Mouse (Mus musculus) E14TG2a.4 (cell line): ENCODE results near the gene Ints4.
A peak's percentile ranks its signal among the peaks of the same experiment; 100 is the strongest.

Experiments used
- H3K27me3 ChIP-seq: 2 replicates; pipeline ENCODE4 v1.6.1; 2014; ENCODE audit warnings: low read length, control low read depth; ENCODE audit not compliant: insufficient read depth
- H3K36me3 ChIP-seq: 2 replicates; pipeline ENCODE4 v1.6.1; 2014; ENCODE audit warnings: low read length, control low read depth; ENCODE audit not compliant: insufficient read depth
- H3K4me1 ChIP-seq: replicated peaks from 2 replicates; pipeline ENCODE4 v1.6.1; 2014; ENCODE audit warnings: low read depth, low read length, control low read depth
- H3K4me3 ChIP-seq: replicated peaks from 2 replicates; pipeline ENCODE4 v1.5.1; 2014; ENCODE audit warnings: mild to moderate bottlenecking, low read length
- H3K9me3 ChIP-seq: 2 replicates; pipeline ENCODE4 v1.6.1; 2014; ENCODE audit warnings: low read length, control low read depth
- CTCF ChIP-seq: conservative IDR thresholded peaks from 2 replicates; pipeline ENCODE4 v1.5.1; 2014; ENCODE audit warnings: low read length
- NANOG ChIP-seq: IDR thresholded peaks from 2 replicates; pipeline ENCODE4 v1.6.1; 2014; ENCODE audit warnings: borderline replicate concordance, low read length, mixed read lengths
- POU5F1 ChIP-seq: IDR thresholded peaks from 2 replicates; pipeline ENCODE4 v1.6.1; 2014; ENCODE audit warnings: low read length, borderline replicate concordance

The Ints4 gene

DNA sequence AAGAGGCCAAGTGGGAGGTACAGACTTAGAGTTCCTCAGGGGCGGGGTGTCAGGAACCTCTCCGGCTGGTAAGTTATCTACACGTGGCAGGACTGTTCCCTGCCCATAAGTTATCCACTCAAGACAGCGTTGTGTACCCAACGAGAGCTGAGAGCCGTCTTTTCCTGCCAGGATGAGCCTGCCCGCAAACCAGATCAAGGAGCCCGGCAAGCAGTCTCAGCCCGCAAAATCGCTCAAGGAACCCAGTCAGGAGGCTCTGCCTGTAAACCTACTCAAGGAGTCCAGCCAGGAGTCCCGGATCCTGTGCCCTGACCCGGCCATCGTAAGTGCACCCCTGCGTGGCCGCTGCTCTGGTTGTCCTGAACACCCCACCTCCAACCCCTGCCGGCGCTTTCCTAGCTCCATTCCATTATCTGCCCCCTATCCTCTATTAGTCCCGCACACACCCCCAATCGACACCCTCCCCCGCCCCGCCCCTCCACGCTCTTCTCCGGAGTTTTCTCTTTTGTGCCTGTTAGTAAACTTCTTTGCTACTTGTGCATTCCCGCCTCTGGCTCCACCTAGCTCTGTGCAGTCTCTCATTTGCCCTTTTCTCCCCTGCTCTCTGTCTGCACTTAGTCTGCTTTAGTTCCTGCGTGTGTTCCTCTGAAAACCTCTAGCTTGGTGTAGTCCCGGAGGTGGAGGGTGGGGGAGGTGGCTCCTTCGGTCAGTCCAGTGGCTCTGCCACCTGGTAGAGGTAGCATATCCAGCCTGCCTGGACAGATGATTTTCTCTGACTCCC is 27.4 kb upstream of the Ints4 start:
- Histone ChIP-seq H3K4me1 (peaks cover 12% of the 10 kb centered on the region), H3K4me3 (peak overlapping the region; percentile 73), H3K36me3 (no peaks in the 10 kb centered on the region), H3K27me3 (peaks cover 17% of the 10 kb centered on the region), H3K9me3 (peaks cover 4% of the 10 kb centered on the region; the same call in 1 of the 2 replicates)
- TF ChIP-seq CTCF (no peak), NANOG (no peak), POU5F1 (no peak)

DNA sequence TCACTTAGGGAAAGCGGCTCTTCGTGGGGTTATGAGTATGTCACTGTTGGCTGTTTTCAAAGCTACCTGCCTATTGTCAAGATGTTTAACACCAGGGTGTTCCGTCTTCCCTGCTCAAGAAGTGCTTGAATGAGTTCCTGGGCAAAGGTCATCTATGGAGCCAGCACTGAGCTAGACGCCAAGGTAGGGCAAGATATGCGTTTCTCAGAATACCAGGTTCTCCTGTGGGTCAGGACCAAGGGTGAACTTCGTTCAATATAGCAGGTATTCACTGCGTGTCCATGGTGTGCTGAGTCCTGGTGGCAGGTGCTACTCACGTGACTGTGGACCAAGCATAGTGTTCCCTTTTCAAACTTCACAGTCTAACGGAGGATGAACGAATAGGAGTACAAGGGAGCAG is 26.0 kb upstream of the Ints4 start:
- Histone ChIP-seq H3K36me3 (no peaks in the 10 kb centered on the region), H3K9me3 (no peaks in the 10 kb centered on the region), H3K27me3 (peaks cover 17% of the 10 kb centered on the region), H3K4me3 (no peak overlapping the region), H3K4me1 (peaks cover 12% of the 10 kb centered on the region)
- TF ChIP-seq POU5F1 = no peak

DNA sequence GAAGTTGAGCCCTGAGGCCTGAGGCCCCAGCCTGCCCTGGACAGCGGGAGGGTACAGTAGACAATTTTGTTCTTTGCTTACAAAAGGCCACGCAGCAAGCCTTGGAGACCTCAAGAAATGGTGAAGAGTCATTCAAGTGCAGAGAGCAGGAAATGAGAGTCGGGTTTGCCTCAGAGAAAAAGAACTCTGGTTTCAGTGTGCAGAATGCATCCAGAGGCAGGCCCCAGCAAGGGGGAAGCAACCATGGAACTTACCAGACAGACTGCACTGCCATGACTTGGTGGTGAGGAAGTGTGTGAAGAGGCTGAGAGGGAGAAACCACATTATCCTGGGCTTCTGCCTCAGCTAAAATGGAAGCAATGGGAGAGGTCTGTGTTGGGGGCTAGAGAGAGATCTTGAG is 25.2 kb upstream of the Ints4 start:
- Histone ChIP-seq H3K4me1 (peaks cover 12% of the 10 kb centered on the region), H3K27me3 (peaks cover 17% of the 10 kb centered on the region), H3K4me3 (no peak overlapping the region), H3K9me3 (no peaks in the 10 kb centered on the region), H3K36me3 (no peaks in the 10 kb centered on the region)
- TF ChIP-seq CTCF = no peak
- no peak for TF ChIP-seq NANOG

DNA sequence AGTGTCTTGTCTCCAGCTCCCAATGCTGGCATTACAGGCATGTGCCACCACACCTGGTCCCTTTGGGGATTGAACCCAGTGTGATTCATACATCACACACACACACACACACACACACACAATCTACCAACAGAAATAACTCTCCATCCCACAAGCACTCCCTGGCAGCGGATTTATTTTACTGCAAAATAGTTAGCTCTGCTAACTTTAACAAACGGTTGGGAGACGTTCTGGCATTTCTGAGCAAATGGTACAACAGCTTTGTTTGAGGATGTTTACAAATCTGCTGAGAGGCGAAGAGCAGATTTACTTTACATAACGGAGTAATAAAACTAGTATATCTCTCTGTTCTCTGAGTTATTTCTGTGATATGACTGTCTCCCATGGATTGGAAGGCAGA is 7.8 kb upstream of the Ints4 start:
- no peaks in the 10 kb centered on the region for H3K27me3 ChIP-seq
- peaks cover 8% of the 10 kb centered on the region for H3K9me3 ChIP-seq
- no peak overlapping the region for H3K4me3 ChIP-seq
- TF ChIP-seq NANOG = no peak
- no peak for TF ChIP-seq POU5F1
- no peak for TF ChIP-seq CTCF
- H3K36me3 ChIP-seq = no peaks in the 10 kb centered on the region
- H3K4me1 ChIP-seq = 0 out of 2 replicates have a peak, but pooled peaks cover 4% of the 10 kb centered on the region

DNA sequence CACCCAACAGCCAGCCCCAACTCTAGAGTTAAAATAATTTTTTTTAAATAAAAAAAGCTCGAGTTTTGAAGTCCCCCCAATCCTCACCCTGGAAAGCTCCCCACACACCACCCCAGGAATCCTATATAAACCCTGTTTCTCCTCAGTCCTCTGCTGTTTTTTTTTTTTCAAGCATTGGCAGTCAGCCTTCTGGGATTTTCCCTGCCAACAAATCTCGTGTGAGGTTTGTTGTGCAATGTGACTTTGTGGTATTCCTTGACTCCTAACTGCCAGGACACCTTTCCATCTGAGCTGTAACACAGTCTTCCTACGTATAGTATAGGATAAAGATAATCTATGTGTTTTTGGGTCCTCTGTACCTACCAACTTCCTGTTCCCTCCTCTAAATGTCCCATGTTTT is 1.4 kb upstream of the Ints4 start:
- no peaks in the 10 kb centered on the region for H3K27me3 ChIP-seq
- TF ChIP-seq NANOG = no peak
- H3K9me3 ChIP-seq = peaks cover 19% of the 10 kb centered on the region
- peaks cover 36% of the 10 kb centered on the region for H3K4me1 ChIP-seq
- H3K36me3 ChIP-seq = peaks cover 8% of the 10 kb centered on the region
- H3K4me3 ChIP-seq = no peak overlapping the region

DNA sequence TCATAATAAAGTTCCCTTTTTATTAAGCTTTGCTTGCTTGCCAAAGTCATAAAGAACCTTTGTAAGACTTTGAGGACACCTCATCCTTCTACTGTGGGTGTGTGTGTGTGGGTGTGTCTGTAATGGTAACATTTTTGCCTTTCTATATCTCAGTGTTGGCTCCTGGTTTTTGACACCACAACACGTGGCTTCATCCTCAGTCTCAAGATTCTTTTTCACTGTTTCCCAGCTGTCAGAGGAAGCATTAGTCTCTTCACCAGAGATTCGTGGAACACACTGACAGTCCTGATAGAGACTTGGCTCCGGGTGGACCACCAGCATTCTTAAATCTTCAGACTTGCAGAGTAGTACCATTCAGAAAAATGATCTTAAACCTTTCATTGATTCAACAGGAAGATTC is 466 bp upstream of the Ints4 start:
- TF ChIP-seq NANOG (no peak), POU5F1 (no peak), CTCF (no peak)
- H3K9me3 ChIP-seq = peaks cover 19% of the 10 kb centered on the region
- H3K4me3 ChIP-seq = peak overlapping the region; percentile 90
- no peaks in the 10 kb centered on the region for H3K27me3 ChIP-seq
- H3K36me3 ChIP-seq = peaks cover 17% of the 10 kb centered on the region
- peaks cover 34% of the 10 kb centered on the region for H3K4me1 ChIP-seq

DNA sequence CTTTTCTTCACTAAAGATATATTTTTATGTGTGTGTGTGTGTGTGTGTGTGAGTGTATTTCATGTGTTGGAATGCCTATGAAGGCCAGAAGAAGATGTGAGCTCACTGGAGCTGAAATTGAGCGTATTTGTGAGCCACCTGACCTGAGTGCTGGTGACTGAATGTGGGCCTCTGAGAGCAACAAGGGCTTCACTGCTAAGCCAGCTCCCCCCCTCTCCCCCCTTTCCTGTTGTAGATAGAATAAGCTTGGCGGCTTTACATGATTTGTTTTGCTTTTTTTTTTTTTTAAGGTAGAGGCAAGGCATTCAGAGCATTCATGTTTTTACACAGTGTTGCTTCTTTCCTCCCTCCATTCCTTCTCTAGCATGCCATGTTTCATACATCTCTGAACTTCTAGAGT is 2.6 kb downstream of the Ints4 start:
- peaks cover 32% of the 10 kb centered on the region for H3K4me1 ChIP-seq
- no peaks in the 10 kb centered on the region for H3K27me3 ChIP-seq
- H3K4me3 ChIP-seq = no peak overlapping the region
- peaks cover 48% of the 10 kb centered on the region for H3K36me3 ChIP-seq
- no peak for TF ChIP-seq CTCF
- TF ChIP-seq POU5F1 = no peak
- no peak for TF ChIP-seq NANOG
- H3K9me3 ChIP-seq = peaks cover 8% of the 10 kb centered on the region

DNA sequence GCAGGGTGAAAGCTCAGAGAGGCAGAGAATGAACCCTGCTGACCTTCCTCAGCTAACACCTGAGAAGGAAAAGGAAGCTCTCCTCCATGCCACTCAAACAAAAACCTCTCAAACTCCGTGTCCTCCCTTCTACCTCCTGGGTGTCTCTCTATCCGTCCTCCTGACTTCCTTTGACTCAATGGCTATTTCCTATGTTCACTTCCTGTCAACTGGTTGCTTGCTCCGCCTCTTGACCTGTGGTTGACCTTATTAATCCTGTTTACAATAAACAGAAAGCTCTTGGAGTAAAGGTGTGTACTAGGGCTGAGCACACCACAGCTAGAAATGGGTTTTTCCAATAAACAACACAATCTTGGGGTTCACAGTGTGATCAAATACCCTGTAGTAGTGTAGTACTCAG is 10.4 kb downstream of the Ints4 start:
- Histone ChIP-seq H3K27me3 (no peaks in the 10 kb centered on the region), H3K9me3 (no peaks in the 10 kb centered on the region), H3K4me3 (0 out of 2 replicates have a peak overlapping the region, but pooled peaks have one; percentile 8), H3K36me3 (peaks cover 71% of the 10 kb centered on the region), H3K4me1 (peaks cover 27% of the 10 kb centered on the region)
- TF ChIP-seq NANOG (peak; percentile 28; the same call in 1 of the 2 replicates), POU5F1 (no peak)

DNA sequence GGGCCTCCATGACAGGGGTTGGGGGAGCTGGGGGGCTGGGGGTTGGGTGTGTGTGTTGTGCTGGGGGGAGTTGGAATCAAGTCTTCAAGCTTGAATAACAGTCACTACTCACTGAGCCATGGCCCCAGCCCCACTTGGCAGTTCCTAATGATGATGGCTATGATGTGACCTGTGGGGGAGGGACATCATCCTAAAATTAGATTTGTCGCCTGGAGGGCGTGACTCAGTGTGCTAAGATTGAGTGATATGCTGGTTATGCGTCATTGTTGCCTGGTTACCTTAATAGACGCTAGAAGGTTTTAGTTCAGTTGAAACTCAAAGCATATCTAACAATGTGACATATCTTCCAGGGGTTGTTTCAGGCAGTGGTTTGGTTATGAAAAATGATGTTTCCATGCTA is 11.7 kb downstream of the Ints4 start:
- Histone ChIP-seq H3K27me3 (no peaks in the 10 kb centered on the region), H3K4me3 (no peak overlapping the region), H3K9me3 (no peaks in the 10 kb centered on the region), H3K36me3 (peaks cover 67% of the 10 kb centered on the region), H3K4me1 (peaks cover 27% of the 10 kb centered on the region)
- TF ChIP-seq POU5F1 (no peak), CTCF (no peak), NANOG (no peak)
